Mouse (Mus musculus) lung, embryonic 14.5 days (tissue): ENCODE measurements at regions not wholly inside any gene's neighbourhood (a gene's known extent, or its start where the extent isn't known, plus 50 kb on each side); places are given as distances from the start of the nearest gene placed in this dataset.
A peak's percentile ranks its signal among the peaks of the same experiment; 100 is the strongest.
"Not testable (repeated sequence)": the region's sequence is repeated elsewhere in the genome, so short reads cannot be mapped to it uniquely, and the experiment has no call there.

Experiments
- ATAC-seq: fragments of 200-750 bp; cut with Nextera tagmentation; 2 replicates; pipeline ENCODE4 v1.8.0; 2017; ENCODE audit warnings: mild to moderate bottlenecking, moderate TSS enrichment, moderate library complexity; ENCODE audit not compliant: insufficient read depth
- DNase-seq: peaks from one replicate; pipeline ENCODE4 v3.0.0-alpha.2; 2015
- H3K27ac ChIP-seq: fragments of 300-500 bp; sonication (generic); 2 replicates; pipeline ENCODE4 v1.5.1; 2014; ENCODE audit warnings: low read depth, mild to moderate bottlenecking, moderate library complexity
- H3K27me3 ChIP-seq: fragments of 300-500 bp; sonication (generic); 2 replicates; pipeline ENCODE4 v1.6.1; 2014; ENCODE audit warnings: low read length, control low read depth; ENCODE audit not compliant: insufficient read depth
- H3K36me3 ChIP-seq: fragments of 300-500 bp; sonication (generic); 2 replicates; pipeline ENCODE4 v1.6.1; 2014; ENCODE audit warnings: control low read depth; ENCODE audit not compliant: insufficient read depth
- H3K4me1 ChIP-seq: fragments of 300-500 bp; sonication (generic); 2 replicates; pipeline ENCODE4 v1.6.1; 2014; ENCODE audit warnings: antibody characterized with exemption, control low read depth; ENCODE audit not compliant: insufficient read depth
- H3K4me2 ChIP-seq: fragments of 300-500 bp; sonication (generic); 2 replicates; pipeline ENCODE4 v1.6.1; 2014; ENCODE audit warnings: mild to moderate bottlenecking
- H3K4me3 ChIP-seq: fragments of 300-500 bp; sonication (generic); 2 replicates; pipeline ENCODE4 v1.5.1; 2014; ENCODE audit warnings: low read depth, low read length
- H3K9ac ChIP-seq: fragments of 300-500 bp; sonication (generic); 2 replicates; pipeline ENCODE4 v1.6.1; 2014
- H3K9me3 ChIP-seq: fragments of 300-500 bp; sonication (generic); 2 replicates; pipeline ENCODE4 v1.6.1; 2016; ENCODE audit warnings: low read depth, low read length, control low read depth
- CTCF ChIP-seq: IDR thresholded peaks from 2 replicates; pipeline ENCODE4 v1.5.1; 2016; ENCODE audit warnings: antibody characterized with exemption, low read depth
- WGBS: fragments of 180-500 bp; shearing (Covaris S2); extraction: QIAGEN DNeasy Blood & Tissue Kit; methylation state at CpG from one replicate; pipeline ENCODE4 v1.1.7; 2014; 5-methylcytosine and 5-hydroxymethylcytosine counted together

DNA sequence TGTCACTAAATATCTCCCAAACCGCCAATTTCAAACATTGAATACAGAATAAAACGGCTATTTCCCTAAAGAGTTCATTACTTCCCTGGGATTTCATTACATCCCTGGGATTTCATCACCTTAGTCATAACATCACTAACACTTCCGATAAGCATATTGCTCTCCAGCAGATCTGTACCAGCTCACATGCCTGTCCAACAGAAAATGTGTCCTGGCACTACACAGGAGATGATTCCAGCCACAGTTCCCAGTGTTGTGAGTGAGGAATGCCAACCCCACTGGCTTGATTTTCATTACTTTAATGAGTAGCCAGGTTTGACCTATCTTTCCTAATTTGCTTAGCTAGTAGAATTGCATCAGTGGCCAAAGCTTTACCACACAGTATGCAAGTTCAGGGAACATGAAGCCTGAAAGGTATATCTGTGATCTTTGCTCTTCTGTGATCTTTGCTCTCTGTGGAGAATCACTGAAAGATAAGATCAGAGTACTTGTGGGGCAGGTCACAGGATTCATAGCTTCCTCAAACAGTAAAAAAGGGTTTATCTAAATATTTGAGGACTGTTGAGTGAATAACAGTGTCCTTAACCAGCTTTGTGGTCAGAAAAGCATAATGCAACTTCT lies 1115.5 kb upstream of the 1700009N14Rik start:
- DNase-seq, result no peak
- Histone ChIP-seq H3K4me2 (no peak overlapping the region), H3K4me1 (no peaks in the 10 kb centered on the region), H3K4me3 (no peak overlapping the region), H3K9ac (no peak overlapping the region), H3K27me3 (no peaks in the 10 kb centered on the region), H3K36me3 (no peaks in the 10 kb centered on the region), H3K9me3 (no peaks in the 10 kb centered on the region), H3K27ac (no peak overlapping the region)
- no peak for ATAC-seq
- TF ChIP-seq CTCF, result no peak
- 76% methylated on average over 3 of the region's 3 CpGs for WGBS

DNA sequence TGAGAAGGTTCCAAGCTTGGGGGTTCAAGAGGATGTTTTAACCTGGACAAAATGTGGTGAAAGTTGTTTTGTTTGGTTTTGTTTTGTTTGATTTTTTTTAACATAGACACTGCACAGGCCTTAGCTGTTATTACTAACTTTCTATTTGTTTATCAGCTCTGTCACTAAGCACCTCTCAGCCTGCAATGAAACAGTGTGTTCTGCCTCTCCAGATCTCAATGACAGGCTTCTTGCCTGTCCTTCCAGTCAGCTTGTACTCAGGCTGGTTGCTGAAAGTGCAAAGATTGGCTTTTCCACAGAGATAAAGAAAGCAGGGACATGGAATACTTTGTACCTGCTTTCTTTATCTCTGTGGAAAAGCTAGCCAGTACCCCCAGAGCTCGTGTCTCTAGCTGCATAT lies 1114.9 kb upstream of the 1700009N14Rik start:
- Histone ChIP-seq H3K4me1 (no peaks in the 10 kb centered on the region), H3K27me3 (no peaks in the 10 kb centered on the region), H3K9ac (no peak overlapping the region), H3K4me3 (no peak overlapping the region), H3K4me2 (no peak overlapping the region), H3K9me3 (no peaks in the 10 kb centered on the region), H3K36me3 (no peaks in the 10 kb centered on the region), H3K27ac (no peak overlapping the region)
- DNase-seq (no peak), ATAC-seq (no peak)
- no peak for TF ChIP-seq CTCF
- 34% methylated on average over 1 of the region's 1 CpGs for WGBS

DNA sequence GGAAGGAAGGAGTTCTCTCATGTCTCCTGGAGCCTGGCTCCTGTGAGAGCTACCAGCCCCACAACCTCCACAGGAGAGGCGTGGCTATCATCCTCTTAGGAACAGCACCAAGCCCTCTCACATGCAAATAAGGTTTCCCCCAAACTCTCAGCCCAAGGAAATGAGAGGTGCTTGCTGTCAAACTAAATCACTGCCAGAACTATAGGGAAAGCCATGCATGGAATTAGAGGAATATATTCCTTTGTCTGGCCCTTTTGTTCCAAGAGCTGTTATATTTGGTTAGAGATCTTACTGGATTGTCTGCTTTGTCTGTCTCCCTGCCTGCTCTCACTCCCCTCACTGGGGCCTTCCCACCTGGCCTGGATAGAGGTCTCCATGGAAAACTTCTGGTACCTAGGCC lies 1079.0 kb upstream of the 1700009N14Rik start:
- Histone ChIP-seq H3K9me3 (no peaks in the 10 kb centered on the region), H3K27me3 (no peaks in the 10 kb centered on the region), H3K4me2 (no peak overlapping the region), H3K9ac (no peak overlapping the region), H3K4me3 (no peak overlapping the region), H3K27ac (no peak overlapping the region), H3K4me1 (no peaks in the 10 kb centered on the region), H3K36me3 (no peaks in the 10 kb centered on the region)
- TF ChIP-seq CTCF, result no peak
- DNase-seq (no peak), ATAC-seq (no peak)
- 30% methylated on average over 1 of the region's 1 CpGs for WGBS

- H3K36me3 ChIP-seq, result no peaks in the 10 kb centered on the region
- no peak overlapping the region for H3K27ac ChIP-seq
- DNase-seq, result no peak
- no peaks in the 10 kb centered on the region for H3K4me1 ChIP-seq
- no peak overlapping the region for H3K9ac ChIP-seq
- 0 out of 2 replicates have a peak, but pooled peaks cover 4% of the 10 kb centered on the region for H3K9me3 ChIP-seq
- ATAC-seq, result no peak
- no peaks in the 10 kb centered on the region for H3K27me3 ChIP-seq
- no peak overlapping the region for H3K4me2 ChIP-seq
- no peak for TF ChIP-seq CTCF
- 79% methylated on average over 3 of the region's 3 CpGs for WGBS
- no peak overlapping the region for H3K4me3 ChIP-seq
Measured at GRCm38 (mm10) chr4:38381916-38382315, 1068.2 kb upstream of the 1700009N14Rik start.

DNA sequence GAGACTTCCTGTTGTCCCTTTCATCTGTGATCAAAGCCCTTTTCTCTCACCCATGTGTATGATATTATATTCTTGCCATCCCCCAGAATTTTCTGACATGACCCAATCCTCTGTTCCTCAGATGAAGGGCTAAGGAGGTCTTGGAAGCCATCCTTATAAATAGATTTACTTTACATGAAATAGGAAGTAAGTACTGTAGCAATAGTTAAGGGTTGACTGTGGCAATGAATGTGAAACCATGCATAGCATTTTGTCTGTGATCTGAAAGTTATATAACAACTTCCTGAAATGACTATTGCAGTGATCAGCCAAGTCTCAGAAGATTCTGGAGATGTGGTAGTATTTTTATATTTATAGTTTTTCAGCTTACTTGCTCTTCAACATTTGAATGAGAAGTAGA lies 1053.5 kb upstream of the 1700009N14Rik start:
- DNase-seq, result no peak
- no peak for TF ChIP-seq CTCF
- Histone ChIP-seq H3K36me3 (no peaks in the 10 kb centered on the region), H3K27me3 (no peaks in the 10 kb centered on the region), H3K4me1 (no peaks in the 10 kb centered on the region), H3K27ac (no peak overlapping the region), H3K4me2 (no peak overlapping the region), H3K9ac (no peak overlapping the region), H3K9me3 (no peaks in the 10 kb centered on the region), H3K4me3 (no peak overlapping the region)
- ATAC-seq, result no peak

GRCm38 (mm10) chr4:38435326-38435725 lies 1014.8 kb upstream of the 1700009N14Rik start:
- not testable (repeated sequence) for DNase-seq, H3K4me1 ChIP-seq, H3K36me3 ChIP-seq, H3K27ac ChIP-seq, H3K9me3 ChIP-seq, H3K4me2 ChIP-seq, H3K4me3 ChIP-seq, H3K9ac ChIP-seq, H3K27me3 ChIP-seq, ATAC-seq

GRCm38 (mm10) chr4:38461473-38462194 lies 988.5 kb upstream of the 1700009N14Rik start:
- H3K27ac ChIP-seq, result no peak overlapping the region
- no peaks in the 10 kb centered on the region for H3K4me1 ChIP-seq
- no peaks in the 10 kb centered on the region for H3K27me3 ChIP-seq
- ATAC-seq (peak; percentile 35; the same call in 1 of the 2 replicates), DNase-seq (peak; percentile 0)
- no peak overlapping the region for H3K4me3 ChIP-seq
- H3K9me3 ChIP-seq, result no peaks in the 10 kb centered on the region
- H3K36me3 ChIP-seq, result no peaks in the 10 kb centered on the region
- TF ChIP-seq CTCF, result no peak
- H3K9ac ChIP-seq, result no peak overlapping the region
- no peak overlapping the region for H3K4me2 ChIP-seq
